Mouse (Mus musculus) urinary bladder, adult 18-20 months (tissue): ENCODE results near the gene Itih1.

Experiments used
- DNase-seq, 2 experiments: peaks; one replicate each; pipeline ENCODE4 v3.0.0; 2022; ENCODE audit warnings: low spot score in 2 of 2, mixed read lengths in 2 of 2

Gene Itih1

DNA sequence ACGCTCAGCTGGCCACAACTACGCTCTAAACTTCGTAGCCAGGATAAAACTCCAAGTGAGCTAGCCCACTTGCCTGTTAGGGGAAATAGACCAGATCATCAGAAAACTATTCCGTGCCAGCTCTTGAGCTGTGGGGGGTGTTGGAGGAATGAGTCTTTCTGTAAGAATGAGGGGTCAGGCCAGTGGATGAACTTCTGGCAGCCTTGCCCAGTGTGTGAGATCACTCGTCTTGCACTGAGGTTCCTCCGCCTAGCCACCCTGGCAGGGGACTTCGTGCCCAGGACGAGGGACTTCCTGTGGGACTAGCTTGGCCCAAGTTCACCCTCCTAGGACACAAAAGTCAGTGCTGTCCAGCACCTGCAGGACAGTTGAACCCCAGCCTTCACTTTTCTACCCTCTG, 38.8 kb downstream of the Itih1 start:
- no peak for DNase-seq

DNA sequence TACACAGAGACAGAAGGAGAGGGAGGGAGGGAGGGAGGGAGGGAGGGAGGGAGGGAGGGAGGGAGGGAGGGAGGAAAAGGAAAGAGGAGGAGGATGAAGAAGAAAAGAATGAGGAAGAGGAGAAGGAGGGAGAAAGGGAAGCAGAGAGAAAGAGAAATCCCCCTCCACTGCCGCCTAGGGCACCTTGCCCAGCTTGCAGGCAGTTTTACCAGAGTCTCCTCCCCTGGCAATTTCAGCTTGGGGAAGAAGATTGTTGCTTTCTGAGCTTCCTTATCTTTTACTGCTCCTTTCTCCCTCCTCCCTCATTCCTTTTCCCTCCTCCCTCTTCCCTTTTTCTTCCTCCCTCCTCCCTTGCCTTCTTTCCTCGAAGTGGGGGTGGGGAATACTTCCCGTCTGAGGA, 40.1 kb downstream of the Itih1 start:
- DNase-seq = no peak

DNA sequence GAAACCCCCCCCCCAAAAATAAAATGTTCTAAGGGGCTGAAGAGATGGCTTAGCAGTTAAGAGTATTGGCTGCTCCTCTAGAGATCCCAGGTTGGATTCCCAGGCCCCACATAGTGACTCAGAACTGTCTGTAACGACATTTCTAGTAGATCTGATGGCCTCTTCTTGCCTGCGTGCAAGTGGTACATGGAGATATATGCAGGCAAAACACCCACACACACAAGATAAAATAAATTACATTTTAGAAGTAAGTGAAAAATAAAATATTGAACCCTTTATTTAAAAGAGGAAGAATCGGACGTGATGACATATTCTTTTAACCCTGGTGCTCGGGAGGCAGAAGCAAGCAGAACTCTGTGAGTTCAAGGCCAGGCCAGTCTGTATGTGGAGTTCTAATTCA, 40.5 kb downstream of the Itih1 start:
- no peak for DNase-seq

DNA sequence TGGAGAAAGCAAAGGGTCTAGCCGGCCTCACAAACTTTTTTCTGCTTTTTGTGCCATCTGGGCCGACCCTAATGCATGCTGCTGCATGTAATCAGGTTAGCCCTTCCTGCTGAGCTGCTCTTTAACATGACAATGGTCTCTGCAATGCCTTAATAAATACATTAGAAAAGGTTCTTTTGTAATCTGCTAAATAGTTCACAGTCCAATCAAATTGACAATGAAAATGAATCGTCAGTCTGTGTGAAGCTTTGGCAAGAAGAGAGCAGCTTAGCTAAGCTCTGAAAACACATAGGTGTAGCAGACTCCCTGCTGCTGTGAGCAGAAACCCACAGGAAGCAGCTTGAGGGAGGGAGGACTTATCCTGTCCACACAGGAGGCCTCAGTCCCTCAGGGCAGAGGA, 43.1 kb downstream of the Itih1 start:
- no peak for DNase-seq

DNA sequence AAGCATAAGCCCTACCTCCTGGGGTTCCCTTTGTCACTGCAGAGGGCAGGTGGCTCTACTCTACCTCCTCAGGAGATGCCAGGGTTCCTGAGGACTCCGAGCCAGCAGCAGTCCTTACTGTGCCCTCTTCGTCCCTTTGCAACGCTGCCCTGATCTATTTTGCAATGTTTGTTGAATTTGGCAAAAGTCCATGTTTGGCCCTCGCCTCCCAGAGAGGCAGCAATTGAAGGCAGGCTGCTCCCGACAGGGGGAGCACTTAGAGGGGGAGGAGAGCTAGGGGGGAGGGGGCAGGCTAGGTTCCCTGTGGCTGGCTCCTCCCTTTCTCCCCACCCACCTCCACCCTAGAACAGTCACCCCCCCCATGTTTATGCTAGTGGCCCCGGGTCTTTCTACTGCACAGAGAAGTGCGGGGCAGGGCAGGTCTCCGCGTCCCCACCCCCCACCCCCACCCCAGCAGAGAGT, 54.8 kb downstream of the Itih1 start:
- DNase-seq = peak; percentile 29 to 52

DNA sequence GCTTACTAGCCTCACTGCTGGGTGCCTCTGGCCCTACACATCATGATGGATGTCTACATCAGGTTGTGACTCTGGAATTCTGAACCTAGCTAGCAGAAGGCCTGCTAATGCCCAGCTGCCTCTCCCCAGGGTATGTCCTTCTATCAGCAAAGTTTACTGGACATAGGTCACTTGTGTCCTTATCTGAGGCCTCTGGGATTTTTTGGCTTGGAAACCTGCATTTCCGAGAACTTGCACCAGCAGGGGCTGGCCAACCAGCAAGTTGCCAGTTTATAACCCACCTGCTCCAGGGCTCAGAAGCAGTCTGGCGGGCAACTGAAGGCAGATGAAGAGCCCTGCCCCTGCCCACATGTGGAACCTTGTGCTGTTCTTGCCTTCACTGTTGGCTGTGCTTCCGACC, 56.9 kb downstream of the Itih1 start, which contains the start of gene Itih4:
Gene Itih4, plus strand, starts transcription at position 273 of the 400 bp plus-strand sequence.
- no peak for DNase-seq

DNA sequence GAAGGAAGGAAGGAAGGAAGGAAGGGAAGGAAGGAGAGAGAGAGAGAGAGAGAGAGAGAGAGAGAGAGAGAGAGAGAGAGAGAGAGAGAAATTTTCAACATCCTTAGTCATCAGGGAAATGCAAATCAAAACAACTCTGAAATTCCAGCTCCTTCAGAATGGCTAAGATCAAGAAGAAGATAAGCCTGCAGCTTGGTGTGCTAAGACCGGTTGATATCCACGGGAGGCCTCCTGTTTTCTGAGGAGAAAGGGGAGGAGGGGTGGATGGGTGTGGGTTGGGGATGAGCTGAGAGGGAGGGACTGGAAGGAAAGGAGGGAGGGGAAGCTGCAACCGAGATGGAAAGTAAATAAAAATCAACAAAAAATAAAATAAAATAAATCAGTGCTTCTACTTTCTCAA, 57.8 kb downstream of the Itih1 start:
- no peak for DNase-seq

DNA sequence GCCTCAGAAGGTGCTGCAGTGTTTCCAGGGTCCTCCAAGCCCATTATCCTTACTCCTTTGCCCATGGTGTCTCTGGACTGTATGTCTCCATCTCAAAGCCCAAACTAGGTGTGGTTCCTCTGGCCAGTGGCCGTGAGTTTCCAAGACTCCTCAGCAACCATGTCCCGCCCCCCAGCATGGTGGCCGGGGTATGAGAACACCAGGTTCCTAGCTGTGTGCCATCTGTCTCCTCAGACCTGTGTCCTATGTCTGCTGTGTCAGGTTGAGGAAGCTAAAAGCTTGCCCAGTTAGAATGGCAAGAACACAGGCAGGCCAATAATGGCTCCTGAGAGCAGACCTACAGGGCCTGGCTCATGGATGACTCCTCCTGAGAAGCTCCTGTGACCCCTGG, 61.4 kb downstream of the Itih1 start:
- no peak for DNase-seq

DNA sequence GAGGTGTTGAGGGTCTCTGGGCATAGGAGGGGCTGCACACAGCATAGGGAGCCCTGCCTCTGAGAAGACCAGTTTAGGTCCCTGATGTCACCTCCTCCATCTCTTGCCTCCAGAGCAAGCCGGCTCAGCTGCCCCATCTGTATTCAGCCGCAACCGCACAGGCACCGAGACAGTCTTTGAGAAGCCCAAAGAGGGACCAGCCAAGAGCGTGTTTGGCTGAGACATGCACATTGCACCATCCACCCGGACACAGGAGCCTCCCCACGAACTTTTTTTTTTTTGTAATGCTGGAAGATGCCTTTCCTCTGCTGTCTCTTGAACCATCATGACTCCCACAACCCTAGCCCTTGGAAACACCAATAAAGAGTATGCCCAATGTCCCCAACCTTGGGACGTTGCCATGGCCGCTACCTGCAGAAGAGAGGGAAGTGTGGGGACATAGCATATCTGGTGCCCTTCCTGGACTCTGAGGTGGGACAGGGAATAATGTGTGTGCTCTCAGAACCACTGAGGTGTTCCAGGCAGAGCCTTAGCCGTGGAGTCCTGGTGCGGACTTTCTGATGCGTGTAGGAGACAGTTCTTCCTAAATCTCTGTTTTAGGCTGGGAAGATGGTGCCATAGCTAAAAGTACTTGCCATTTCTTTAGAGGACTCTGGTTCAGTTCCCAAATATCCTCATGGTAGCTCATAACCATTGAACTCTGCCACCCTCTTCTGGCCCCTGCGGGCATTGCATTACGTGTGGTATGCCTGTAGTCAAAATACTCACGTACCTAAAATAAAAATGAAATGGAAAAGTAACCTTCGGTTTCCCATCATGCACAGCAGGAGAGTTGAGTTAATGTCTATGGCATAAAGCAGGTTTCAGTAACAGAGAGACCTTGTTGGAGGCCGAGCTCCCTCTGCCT, 62.0 kb downstream of the Itih1 start:
- peak in 1 of 2 experiments; percentile 57 for DNase-seq

DNA sequence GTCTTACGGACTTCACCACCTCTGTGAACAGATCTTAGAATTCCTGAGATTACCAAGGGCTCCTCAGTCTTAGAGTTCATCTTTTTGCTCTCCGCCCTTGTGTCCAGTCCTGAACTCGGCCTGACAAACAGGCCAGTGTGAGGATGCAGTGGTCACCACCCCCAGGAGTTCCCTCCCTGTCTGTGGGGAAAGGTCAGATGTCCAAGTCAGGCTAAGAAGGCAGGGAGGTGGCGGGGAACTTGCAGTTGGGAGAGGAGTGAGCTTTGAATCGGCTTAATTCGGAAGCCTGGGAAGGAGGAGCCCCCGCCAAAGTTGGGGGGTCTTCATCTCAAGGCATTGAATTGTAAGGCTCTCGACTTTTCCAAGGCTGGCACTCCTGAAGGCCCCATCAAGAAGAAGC, 62.8 kb downstream of the Itih1 start:
- no peak for DNase-seq

DNA sequence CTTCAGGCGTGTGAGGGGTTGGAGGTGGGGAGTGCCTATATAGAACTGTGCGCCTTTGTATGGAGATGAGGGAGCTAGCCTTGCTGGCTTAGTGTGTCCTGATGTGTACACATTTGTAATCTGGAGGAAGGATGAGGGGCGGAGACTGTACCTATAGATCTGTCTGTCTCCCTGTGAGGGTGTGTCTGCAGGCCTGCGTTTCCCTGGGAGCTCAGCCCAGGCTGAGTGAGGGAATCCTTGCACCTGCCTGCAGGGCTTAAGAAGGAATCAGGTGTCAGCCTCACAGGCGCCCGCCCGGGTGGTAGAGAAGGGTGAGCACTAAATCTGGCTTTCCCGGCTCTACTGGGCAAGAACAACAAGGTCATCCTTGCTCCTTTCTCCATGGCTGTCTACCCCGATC, 63.3 kb downstream of the Itih1 start:
- no peak for DNase-seq
